ENCODE assay signal across 21 mouse cellular contexts in genomic region chr4:59217101-59217500, GRCm38 (mm10). TPM values are rescaled to one million over a fixed set of nuclear protein-coding genes. Genes with fewer than 3 reads are reported as not detected.
DNase-seq lines count a peak whose midpoint lies in the region; ATAC-seq and TF ChIP-seq lines count a peak whose summit lies in the region.
"Had no signal": no experiment of that assay in that cellular context is flagged by ENCODE, and none has a peak within 500 bp of the region (broad histone marks: within the 10 kb centered on the region; RNA-seq: fewer than 3 reads in every experiment).

No protein-coding gene starts in this region.

- no peak overlapping the region for H3K4me3 ChIP-seq in kidney, adult 2 months (ENCODE audit: insufficient read depth, low read depth, low read length)
- H3K4me3 ChIP-seq in kidney, embryonic 15.5 days (replicated peaks), result no peak overlapping the region
- no peak overlapping the region for H3K4me3 ChIP-seq in liver, adult 2 months (ENCODE audit: insufficient read depth, low read depth, low read length)
- no peak overlapping the region for H3K4me3 ChIP-seq in liver, embryonic 12.5 days

- no peaks in the 10 kb centered on the region; the same call in 1 of the 2 replicates for H3K4me1 ChIP-seq in kidney, adult 2 months (ENCODE audit: control insufficient read depth, insufficient read depth, low read length)
- no peaks in the 10 kb centered on the region for H3K4me1 ChIP-seq in kidney, embryonic 15.5 days
- H3K4me1 ChIP-seq in liver, adult 2 months (ENCODE audit: control insufficient read depth, insufficient read depth, low read length), result peaks cover 19% of the 10 kb centered on the region; the same call in 1 of the 2 replicates
- H3K4me1 ChIP-seq in liver, embryonic 12.5 days, result peaks cover 41% of the 10 kb centered on the region

- 71% methylated on average over 7 of the region's 7 CpGs for WGBS in kidney, adult 2 months
- WGBS in kidney, embryonic 15.5 days, result 92% methylated on average over 7 of the region's 7 CpGs
- 21% methylated on average over 7 of the region's 7 CpGs for WGBS in liver, adult 2 months
- WGBS in liver, embryonic 12.5 days (ENCODE audit: insufficient replicate concordance), result 87% methylated on average over 7 of the region's 7 CpGs

- TF ChIP-seq POLR2A in kidney, adult 2 months (IDR thresholded peaks at IDR 0.05; ENCODE audit: low read depth, low read length), result no peak
- no peak for TF ChIP-seq POLR2A in liver, adult 2 months (IDR thresholded peaks at IDR 0.05; ENCODE audit: extremely low read depth, insufficient read depth, low read length)

- H3K9ac ChIP-seq in kidney, embryonic 15.5 days, result no peak overlapping the region
- H3K9ac ChIP-seq in liver, adult 2 months (ENCODE audit: low read depth, low read length), result peak overlapping the region; percentile 53; the same call in 1 of the 2 replicates
- H3K9ac ChIP-seq in liver, embryonic 12.5 days, result no peak overlapping the region

- H3K27me3 ChIP-seq in kidney, adult 2 months (replicated peaks; ENCODE audit: control insufficient read depth, insufficient read depth, low read length), result no peaks in the 10 kb centered on the region
- H3K27me3 ChIP-seq in kidney, embryonic 15.5 days, result no peaks in the 10 kb centered on the region
- H3K27me3 ChIP-seq in liver, adult 2 months (ENCODE audit: control insufficient read depth, insufficient read depth, low read length), result no peaks in the 10 kb centered on the region
- no peaks in the 10 kb centered on the region for H3K27me3 ChIP-seq in liver, embryonic 12.5 days (replicated peaks)
- H3K27me3 ChIP-seq: CH12.LX, Patski had no signal

- peak; percentile 35 for DNase-seq in kidney, adult 2 months
- peak; percentile 48 for DNase-seq in kidney, adult 9 months
- no peak for DNase-seq in kidney, postnatal 36 days
- peak; percentile 98 for DNase-seq in liver, adult 2 months (ENCODE audit: extremely low read depth, low read depth, low spot score)
- DNase-seq: adrenal gland, adult 2 months; adrenal gland, adult 8-10 months; adrenal gland, postnatal 10 days; adrenal gland, postnatal 14 days; adrenal gland, postnatal 25 days; adrenal gland, postnatal 36 days; B cell, adult 2 months; cerebellum, adult 11 months; cerebellum, adult 11-12 months; cerebellum, adult 18-20 months had no signal

- no peaks in the 10 kb centered on the region for H3K9me3 ChIP-seq in kidney, embryonic 15.5 days (replicated peaks)
- H3K9me3 ChIP-seq in liver, embryonic 12.5 days (replicated peaks), result no peaks in the 10 kb centered on the region
- H3K9me3 ChIP-seq: G1E had no signal

- H3K79me2 ChIP-seq in liver, adult 2 months (ENCODE audit: control insufficient read depth, insufficient read depth, low read length), result 0 out of 2 replicates have a peak, but pooled peaks cover 2% of the 10 kb centered on the region

- H3K27ac ChIP-seq in kidney, adult 2 months (ENCODE audit: insufficient read depth, low read depth, low read length), result no peak overlapping the region
- H3K27ac ChIP-seq in kidney, embryonic 15.5 days, result no peak overlapping the region
- peak overlapping the region; percentile 96 for H3K27ac ChIP-seq in liver, adult 2 months (replicated peaks; ENCODE audit: insufficient read depth, low read depth, low read length)
- H3K27ac ChIP-seq in liver, embryonic 12.5 days, result no peak overlapping the region

- H3K36me3 ChIP-seq in kidney, adult 2 months (ENCODE audit: control insufficient read depth, insufficient read depth, low read length), result peaks cover 6% of the 10 kb centered on the region
- peaks cover 70% of the 10 kb centered on the region for H3K36me3 ChIP-seq in kidney, embryonic 15.5 days
- peaks cover 32% of the 10 kb centered on the region for H3K36me3 ChIP-seq in liver, adult 2 months (ENCODE audit: control insufficient read depth, insufficient read depth, low read length)
- peaks cover 83% of the 10 kb centered on the region for H3K36me3 ChIP-seq in liver, embryonic 12.5 days

- ATAC-seq in kidney, embryonic 15.5 days (replicated peaks; ENCODE audit: low FRiP score), result no peak
- ATAC-seq in liver, embryonic 12.5 days, result no peak
- ATAC-seq: activated CD4-positive, CD25-positive, alpha-beta regulatory T cell, adult 4 months; CD4-positive, CD25-positive, alpha-beta regulatory T cell, adult 4 months; Patski had no signal

- H3K4me2 ChIP-seq in kidney, embryonic 15.5 days, result no peak overlapping the region
- no peak overlapping the region for H3K4me2 ChIP-seq in liver, embryonic 12.5 days

- no peak for TF ChIP-seq CTCF in kidney, adult 2 months (conservative IDR thresholded peaks at IDR 0.05; ENCODE audit: insufficient read depth, insufficient read length, low read depth, low read length)
- no peak for TF ChIP-seq CTCF in liver, adult 2 months (IDR thresholded peaks at IDR 0.05; ENCODE audit: low read depth, low read length)

RNA-seq across cellular contexts. Expression of gene Ugcg, which starts 28.0 kb away (rescaled TPM):
- polyA plus RNA-seq in kidney, adult 2 months (2012; rRNA removed), result 7.4 and 11.6 TPM in 2 replicates
- polyA plus RNA-seq in kidney, embryonic 15.5 days (2015; fragmentation: Nextera tagmentation; extraction: Ambion mirVana), result 7.6 and 8.0 TPM in 2 replicates
- 17.1 and 23.0 TPM in 2 replicates for total RNA-seq in liver, adult 2 months (2014; rRNA removed)
- 13.9 and 25.4 TPM in 2 replicates for polyA plus RNA-seq in liver, adult 2 months (2012; rRNA removed)
- 14.2 and 14.4 TPM in 2 replicates for polyA plus RNA-seq in liver, embryonic 12.5 days (2016; fragmentation: Nextera tagmentation; extraction: Ambion mirVana)

Comparison
In these comparisons a context has a peak if more than half of its experiments do, and no peak if none do; other contexts are left out.
1. DNase-seq: peak in kidney, adult 2 months (single experiment), kidney, adult 9 months (single experiment) and liver, adult 2 months (single experiment); none in kidney, postnatal 36 days (0 of 2).